Mouse (Mus musculus) layer of hippocampus, postnatal 14 days (tissue): ENCODE data around the gene Krtcap2. TPM values are rescaled to one million over a fixed set of nuclear protein-coding genes. Genes with fewer than 3 reads are reported as not detected.
A peak's percentile ranks its signal among the peaks of the same experiment; 100 is the strongest.
"Not testable (repeated sequence)": the region's sequence is repeated elsewhere in the genome, so short reads cannot be mapped to it uniquely, and the experiment has no call there.

Experiments used
- DNase-seq, 2 experiments: peaks; one replicate each; pipeline ENCODE4 v3.0.0; 2021 to 2022; ENCODE audit warnings: low spot score in 2 of 2, mixed read lengths in 1 of 2
- long read RNA-seq, 2 experiments: library from polyadenylated mRNA; stranded (forward); transcript quantifications; one replicate each; pipeline ENCODE4 v2.0.0; 2021
- total RNA-seq, 2 experiments: library from RNA; stranded (reverse); gene quantifications; 2 replicates each; pipeline ENCODE4 v1.2.3; 2021

Krtcap2 gene
- total RNA-seq: 10 to 100 TPM; 77.3 to 90.2 TPM
- long read RNA-seq, experiment 1, transcript Krtcap2-201 (5 exons, 1,172 nt): major isoform, 21 of 33 reads
- long read RNA-seq, experiment 1, partial matches to known transcripts: 2 of 33 reads
- long read RNA-seq, experiment 1, other reads (novel, unspliced or antisense): 10 of 33 reads
- long read RNA-seq, experiment 2, transcript Krtcap2-201 (5 exons, 1,172 nt): major isoform, 60 of 78 reads
- long read RNA-seq, experiment 2, partial matches to known transcripts: 2 of 78 reads
- long read RNA-seq, experiment 2, other reads (novel, unspliced or antisense): 16 of 78 reads

DNA sequence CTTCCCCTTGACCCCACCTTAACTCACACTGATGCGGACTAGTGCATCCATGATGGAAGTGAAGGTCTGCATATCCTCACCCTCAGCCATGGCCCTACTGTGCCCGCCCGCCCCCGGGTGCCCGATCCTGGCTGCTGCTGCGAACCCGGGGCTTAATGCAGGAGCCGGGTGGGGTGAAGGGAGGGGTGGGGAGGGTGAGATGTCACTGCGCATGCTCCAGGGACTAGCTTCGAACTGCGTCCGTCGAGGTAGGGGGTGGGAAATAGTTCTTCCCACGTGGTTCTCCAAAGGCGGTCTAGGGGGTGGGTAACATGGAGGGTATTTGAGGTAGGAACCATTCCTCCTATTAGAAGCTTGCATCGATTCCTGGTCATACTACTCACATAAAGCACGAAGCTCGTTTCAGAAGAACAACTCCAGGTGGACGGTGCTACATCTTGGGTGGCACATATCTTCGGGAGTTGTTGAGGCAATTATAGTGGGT, at the start of gene Krtcap2:
Gene Krtcap2, plus strand, starts transcription at position 279 of the 484 bp plus-strand sequence.
- peak; percentile 64 to 85 for DNase-seq

- DNase-seq: peak; percentile 73 to 84
Observed at GRCm38 (mm10) chr3:89195979-89196877, 49.5 kb upstream of the Krtcap2 start.

DNA sequence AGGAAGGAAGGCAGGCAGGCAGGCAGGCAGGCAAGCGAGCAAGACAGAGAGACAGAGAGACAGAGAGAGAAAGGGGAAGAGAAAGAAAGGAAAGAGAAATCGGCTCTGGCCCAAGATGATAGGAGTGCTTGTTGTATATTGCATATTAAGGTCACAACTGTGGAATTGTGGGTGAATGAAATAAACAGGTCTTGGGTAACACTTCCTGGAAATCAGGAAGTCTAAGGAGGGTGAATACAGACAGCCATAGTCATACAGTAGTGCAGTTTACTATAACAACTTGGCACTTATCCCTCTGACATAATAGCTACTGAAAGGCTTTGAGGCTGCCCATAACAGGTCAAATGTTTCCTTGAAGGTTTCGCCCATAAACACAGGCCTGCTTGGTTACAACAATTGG, 45.9 kb upstream of the Krtcap2 start:
- DNase-seq: no peak

DNA sequence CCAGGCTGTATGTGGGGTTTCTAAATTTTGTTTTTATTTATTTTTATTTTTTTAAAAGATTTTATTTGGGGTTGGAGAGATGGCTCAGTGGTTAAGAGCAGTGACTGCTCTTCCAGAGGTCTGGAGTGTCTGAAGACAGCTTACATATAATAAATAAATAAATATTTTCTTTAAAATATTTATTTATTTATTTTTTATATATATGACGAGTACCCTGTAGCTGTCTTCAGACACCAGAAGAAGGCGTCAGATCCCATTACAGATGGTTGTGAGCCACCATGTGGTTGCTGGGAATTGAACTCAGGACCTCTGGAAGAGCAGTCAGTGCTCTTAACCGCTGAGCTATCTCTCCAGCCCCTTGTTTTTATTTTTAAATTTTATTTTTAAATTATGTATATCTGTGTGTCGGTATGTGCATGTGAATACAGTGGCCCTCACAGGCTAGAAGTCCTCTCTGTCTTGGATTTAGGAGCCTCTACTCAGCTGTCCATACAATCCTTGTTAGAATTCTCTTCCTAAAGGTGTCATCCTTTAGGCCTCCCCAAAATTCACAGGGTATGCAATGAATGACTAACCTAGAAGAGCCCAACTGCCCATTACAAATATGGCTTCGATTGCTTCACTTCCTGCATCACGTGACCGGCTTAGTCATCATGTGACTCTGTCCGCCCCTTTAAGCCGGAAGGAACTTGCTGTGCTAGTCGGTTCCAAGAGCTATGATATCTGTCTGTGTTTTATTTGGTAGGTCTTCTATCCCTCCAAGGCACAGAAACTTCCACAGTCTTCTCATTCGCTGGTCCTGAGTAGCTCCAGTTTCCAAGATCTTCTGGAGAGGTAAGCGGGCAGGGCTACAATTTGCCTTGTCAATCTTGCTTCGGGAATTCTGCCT, 43.3 kb upstream of the Krtcap2 start, which contains the start of gene Gba:
Gene Gba, plus strand, starts transcription at position 676 of the 889 bp plus-strand sequence.
- peak; percentile 84 to 91 for DNase-seq

DNA sequence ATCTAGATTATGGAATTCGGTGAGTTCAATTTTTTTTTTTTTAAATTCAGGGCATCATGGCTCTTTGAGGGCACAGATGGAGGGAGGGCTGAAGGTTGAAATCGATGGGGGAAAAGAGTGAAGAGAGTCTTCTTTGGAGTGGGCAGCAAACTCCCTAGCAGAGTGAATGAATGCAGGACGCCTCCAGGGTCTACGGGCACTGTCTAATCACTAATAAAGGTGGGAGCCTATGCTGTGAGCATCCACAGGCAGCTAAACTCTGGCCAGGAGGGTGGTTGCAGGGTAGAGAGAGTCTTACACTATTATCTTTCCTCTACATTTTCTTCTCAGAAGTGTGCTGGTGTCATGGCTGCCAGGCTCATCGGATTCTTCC, 42.6 kb upstream of the Krtcap2 start:
- DNase-seq: no peak

GRCm38 (mm10) chr3:89206079-89206478, 39.7 kb upstream of the Krtcap2 start:
- DNase-seq: no peak

DNA sequence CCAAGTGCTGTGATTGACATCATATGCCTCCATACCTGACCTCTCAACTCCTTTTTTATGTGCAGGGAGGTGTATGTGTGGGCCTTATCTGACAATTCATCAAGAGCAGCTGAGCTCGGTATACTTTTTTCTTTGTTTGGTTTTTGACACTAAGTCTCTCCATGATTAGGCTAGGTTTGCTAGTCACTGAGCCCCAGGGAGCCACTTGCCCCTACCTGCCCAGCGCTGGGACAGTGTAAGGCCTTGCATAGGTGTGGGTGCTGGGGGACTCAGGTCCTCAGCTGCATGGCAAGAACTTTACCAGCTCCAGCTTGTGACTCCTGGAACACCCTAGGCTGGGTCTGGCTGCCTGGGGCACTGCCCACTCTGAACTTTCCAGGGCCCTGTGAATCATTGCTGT, 39.1 kb upstream of the Krtcap2 start:
- DNase-seq: no peak

DNA sequence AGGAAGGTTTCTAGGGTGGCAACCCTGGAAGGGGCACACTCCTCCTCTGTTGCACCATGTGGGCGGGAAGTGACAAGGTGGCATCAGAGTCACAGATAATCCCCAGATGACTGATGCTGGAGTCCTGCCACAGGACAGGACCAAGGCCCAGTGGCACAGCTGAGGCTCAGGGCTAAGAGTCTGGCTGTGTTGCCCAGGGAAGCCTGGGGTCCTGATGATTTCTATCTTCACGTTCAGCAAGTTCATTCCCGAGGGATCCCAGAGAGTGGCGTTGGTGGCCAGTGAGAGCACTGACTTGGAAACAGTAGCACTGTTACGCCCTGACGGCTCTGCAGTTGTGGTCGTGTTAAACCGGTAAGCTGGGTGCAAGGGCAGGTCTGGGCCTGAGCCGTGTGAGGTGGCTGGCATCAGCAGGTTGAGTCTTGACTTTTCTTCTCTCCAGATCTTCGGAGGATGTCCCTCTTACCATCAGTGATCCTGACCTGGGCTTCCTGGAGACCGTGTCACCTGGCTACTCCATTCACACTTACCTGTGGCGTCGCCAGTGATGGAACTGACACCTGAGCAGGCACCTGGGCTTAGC, 37.6 kb upstream of the Krtcap2 start:
- no peak for DNase-seq

DNA sequence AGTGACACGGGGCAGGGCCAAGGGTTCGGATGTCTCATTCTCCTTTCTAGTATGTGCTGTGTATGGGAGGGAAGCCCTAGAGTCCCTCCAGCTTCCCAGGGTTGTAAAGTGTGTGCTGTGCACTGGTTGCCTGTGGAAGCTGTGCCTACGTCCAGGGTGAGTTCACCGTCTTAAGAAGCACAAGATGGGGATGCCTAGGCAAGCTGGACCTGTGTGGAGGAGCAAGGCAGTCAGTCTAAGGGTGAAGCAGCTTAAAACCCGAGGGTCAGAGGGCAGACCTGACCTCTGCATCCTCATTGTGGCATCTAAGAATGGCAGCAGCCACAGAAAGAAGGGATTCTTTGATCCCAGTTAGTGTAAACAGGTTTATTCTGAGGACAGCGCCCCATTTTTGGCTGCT, 37.0 kb upstream of the Krtcap2 start:
- no peak for DNase-seq

DNA sequence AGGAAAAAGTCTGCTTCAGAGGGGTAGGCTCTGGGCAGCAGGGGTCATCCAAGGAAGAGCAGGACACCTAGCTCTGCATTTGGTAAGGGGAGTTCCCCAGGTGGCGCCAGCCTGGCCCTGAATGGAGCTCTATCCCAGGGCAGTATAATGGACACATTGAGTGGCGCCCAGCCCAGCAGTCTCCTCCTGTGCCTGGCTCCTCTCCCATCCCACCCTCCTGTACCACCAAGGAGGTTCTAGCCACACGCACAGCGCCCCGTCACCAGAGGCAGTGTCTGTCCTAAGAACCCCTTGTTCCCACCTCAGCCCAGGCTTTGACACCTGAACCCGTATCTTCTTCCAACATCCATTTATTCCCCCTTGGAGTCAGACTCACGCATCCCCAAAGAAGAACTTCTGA, 36.0 kb upstream of the Krtcap2 start:
- DNase-seq: no peak

GRCm38 (mm10) chr3:89210162-89210561, 35.6 kb upstream of the Krtcap2 start:
- no peak for DNase-seq

DNA sequence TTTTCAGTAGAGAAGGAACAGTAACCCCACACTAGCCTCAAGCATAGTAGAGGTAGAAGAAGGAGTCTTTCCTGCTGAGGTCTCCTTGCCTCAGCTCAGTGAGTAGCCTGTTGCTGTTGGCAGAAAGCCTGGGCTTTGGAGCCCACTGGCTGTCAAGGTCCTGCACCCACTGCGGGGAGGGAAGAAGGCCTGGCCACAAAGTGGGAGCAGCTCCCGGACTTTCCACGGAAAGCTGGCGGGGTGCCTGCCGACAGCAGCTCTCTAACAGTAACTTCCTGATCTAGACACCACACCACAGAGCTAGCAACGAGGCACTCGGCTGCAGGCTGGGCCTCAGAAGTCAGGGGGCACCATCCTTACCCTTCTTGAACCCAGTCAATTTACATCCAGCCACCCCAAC, 35.0 kb upstream of the Krtcap2 start:
- DNase-seq: no peak

- DNase-seq: peak; percentile 91 to 93
Observed at GRCm38 (mm10) chr3:89213803-89214530, 31.8 kb upstream of the Krtcap2 start.

- DNase-seq: no peak
Observed at GRCm38 (mm10) chr3:89214681-89215411, 30.9 kb upstream of the Krtcap2 start, which contains the start of gene Thbs3. Gene Thbs3, plus strand, starts transcription at chr3:89215180.

DNA sequence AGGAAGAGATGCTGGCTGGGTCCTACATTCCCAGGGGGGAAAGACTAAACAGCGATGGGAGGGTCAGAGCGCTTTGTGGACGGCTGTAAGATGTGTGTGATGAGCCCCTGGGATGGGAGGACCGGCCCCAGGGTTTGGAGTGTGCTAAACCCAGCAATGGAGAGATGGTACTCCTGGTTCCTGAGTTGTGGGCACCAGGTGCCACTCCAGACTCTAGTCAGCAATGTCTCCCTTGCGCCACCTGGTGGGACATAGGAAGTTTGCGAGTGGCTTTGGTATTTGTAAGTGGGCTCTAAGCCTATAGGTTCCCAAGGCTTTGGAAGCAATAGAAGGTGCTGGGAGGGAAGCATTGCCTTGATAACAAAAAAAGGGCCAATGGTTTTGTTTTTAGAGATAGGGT, 29.9 kb upstream of the Krtcap2 start:
- peak; percentile 86 to 90 for DNase-seq

- DNase-seq: not testable (repeated sequence)
Observed at GRCm38 (mm10) chr3:89216407-89216806, 29.4 kb upstream of the Krtcap2 start.

DNA sequence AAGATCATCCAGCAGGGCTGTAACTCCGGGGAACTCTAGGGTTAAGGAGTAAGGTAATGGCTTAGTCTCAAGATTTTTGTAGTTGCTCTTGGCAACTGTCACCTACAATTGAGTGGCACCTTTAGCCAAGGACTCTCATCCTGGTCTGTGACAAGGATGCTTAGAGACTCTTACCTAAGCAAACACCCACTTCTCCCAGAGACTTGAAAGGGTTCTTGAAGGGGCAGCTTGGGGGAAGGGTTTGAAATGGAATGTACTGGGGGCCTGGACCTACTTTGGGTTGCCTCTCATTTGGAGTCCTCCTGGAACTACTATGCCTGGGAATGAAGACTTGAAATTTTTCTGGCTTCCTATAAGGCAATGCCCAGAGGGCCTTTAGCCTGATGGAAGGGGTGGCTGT, 27.5 kb upstream of the Krtcap2 start:
- no peak for DNase-seq

GRCm38 (mm10) chr3:89219546-89219945, 26.2 kb upstream of the Krtcap2 start:
- DNase-seq: no peak

- DNase-seq: no peak
Observed at GRCm38 (mm10) chr3:89221167-89221566, 24.6 kb upstream of the Krtcap2 start.
